Mouse (Mus musculus) midbrain, embryonic 14.5 days (tissue): Measurements from ENCODE around the gene Olfr102. TPM values are rescaled to one million over a fixed set of nuclear protein-coding genes. Genes with fewer than 3 reads are reported as not detected.

Source experiments
- ATAC-seq: fragments of 200-750 bp; cut with Nextera tagmentation; 2 replicates; pipeline ENCODE4 v1.8.0; 2017; ENCODE audit warnings: moderate number of reproducible peaks, moderate library complexity; ENCODE audit not compliant: low FRiP score, low TSS enrichment
- DNase-seq: peaks from one replicate; pipeline ENCODE4 v3.0.0-alpha.2; 2015
- H3K27ac ChIP-seq: fragments of 300-500 bp; sonication (generic); replicated peaks from 2 replicates; pipeline ENCODE4 v1.5.1; 2014; ENCODE audit warnings: mild to moderate bottlenecking, low read depth, low read length, moderate library complexity
- H3K27me3 ChIP-seq: fragments of 300-500 bp; sonication (generic); 2 replicates; pipeline ENCODE4 v1.6.1; 2014; ENCODE audit warnings: low read length, control low read depth, mixed read lengths; ENCODE audit not compliant: control insufficient read depth, insufficient read depth
- H3K36me3 ChIP-seq: fragments of 300-500 bp; sonication (generic); 2 replicates; pipeline ENCODE4 v1.6.1; 2014; ENCODE audit warnings: low read length, control low read depth; ENCODE audit not compliant: control insufficient read depth, insufficient read depth
- H3K4me1 ChIP-seq: fragments of 300-500 bp; sonication (generic); 2 replicates; pipeline ENCODE4 v1.6.1; 2014; ENCODE audit warnings: mild to moderate bottlenecking, antibody characterized with exemption, low read length, control low read depth; ENCODE audit not compliant: control insufficient read depth, insufficient read depth
- H3K4me2 ChIP-seq: fragments of 300-500 bp; sonication (generic); 2 replicates; pipeline ENCODE4 v1.6.1; 2014; ENCODE audit warnings: mild to moderate bottlenecking, low read length, moderate library complexity
- H3K4me3 ChIP-seq: fragments of 300-500 bp; sonication (generic); replicated peaks from 2 replicates; pipeline ENCODE4 v1.5.1; 2014; ENCODE audit warnings: low read depth, low read length
- H3K9ac ChIP-seq: fragments of 300-500 bp; sonication (generic); replicated peaks from 2 replicates; pipeline ENCODE4 v1.6.1; 2014; ENCODE audit warnings: mild to moderate bottlenecking, low read length, moderate library complexity
- H3K9me3 ChIP-seq: fragments of 300-500 bp; sonication (generic); 2 replicates; pipeline ENCODE4 v1.6.1; 2016; ENCODE audit warnings: low read length, control low read depth, mixed read lengths; ENCODE audit not compliant: control insufficient read depth
- WGBS: fragments of 180-500 bp; shearing (Covaris S2); extraction: QIAGEN DNeasy Blood & Tissue Kit; methylation state at CpG from one replicate; pipeline ENCODE4 v1.1.7; 2014; 5-methylcytosine and 5-hydroxymethylcytosine counted together
- polyA plus RNA-seq: library from polyadenylated mRNA; unstranded; fragments of >200 nt; fragmentation: Nextera tagmentation; extraction: Ambion mirVana; gene quantifications from 2 replicates; pipeline ENCODE4 v1.2.1, GENCODE M21; 2014

Gene Olfr102
- polyA plus RNA-seq, 1 experiment from 2014 or later: not detected

DNA sequence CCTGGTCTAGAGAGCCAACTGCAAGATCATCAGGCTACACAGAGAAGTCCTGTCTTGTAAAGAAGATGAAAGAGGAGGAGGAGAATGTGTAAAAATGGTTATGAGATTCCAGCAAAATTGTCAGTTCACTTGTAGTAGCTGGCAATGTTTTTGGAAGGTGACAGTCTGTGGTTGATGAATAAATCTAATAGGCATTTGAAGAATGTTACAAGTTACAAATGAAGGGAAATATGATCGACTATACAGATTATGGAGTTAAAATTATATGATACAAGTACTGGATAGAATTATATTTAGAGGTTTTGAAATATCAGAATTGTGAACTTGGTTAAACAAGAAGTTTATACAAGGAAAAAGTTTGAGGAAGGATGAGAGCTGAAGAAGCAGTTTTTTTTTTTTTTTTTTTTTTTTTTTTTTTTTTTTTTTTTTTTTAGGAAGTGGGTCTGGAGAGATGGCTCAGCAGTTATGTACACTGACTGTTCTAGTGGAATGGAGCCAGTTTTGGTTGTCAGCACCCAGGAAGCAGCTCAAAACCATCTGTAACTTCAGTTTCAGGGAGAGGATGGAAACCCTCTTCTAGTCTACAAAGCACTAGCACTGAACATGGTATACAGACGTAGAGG, 41.1 kb downstream of the Olfr102 start:
- no peak overlapping the region for H3K27ac ChIP-seq
- DNase-seq (no peak), ATAC-seq (no peak)
- no peaks in the 10 kb centered on the region for H3K9me3 ChIP-seq
- H3K4me1 ChIP-seq: no peaks in the 10 kb centered on the region
- no peak overlapping the region for H3K4me3 ChIP-seq
- H3K36me3 ChIP-seq: no peaks in the 10 kb centered on the region
- 86% methylated on average over 2 of the region's 2 CpGs for WGBS
- no peaks in the 10 kb centered on the region for H3K27me3 ChIP-seq
- no peak overlapping the region for H3K9ac ChIP-seq
- no peak overlapping the region for H3K4me2 ChIP-seq

DNA sequence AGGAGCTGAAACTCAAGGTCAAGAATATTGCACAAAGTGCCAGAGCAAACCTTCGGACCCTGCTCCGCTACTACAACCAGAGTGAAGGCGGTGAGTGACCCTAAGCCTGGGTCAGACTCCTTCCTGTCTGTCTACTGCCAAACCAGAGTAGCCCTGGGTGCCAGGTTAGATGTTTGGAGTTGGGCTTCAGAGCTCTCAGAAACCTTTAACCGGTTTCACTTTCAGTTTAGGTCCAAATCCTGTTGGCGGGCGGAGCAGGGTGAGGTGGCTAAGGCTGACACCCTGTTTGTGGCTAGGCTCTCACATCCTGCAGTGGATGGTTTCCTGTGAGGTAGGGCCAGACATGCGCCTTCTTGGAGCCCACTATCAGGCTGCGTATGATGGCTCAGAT, 46.2 kb downstream of the Olfr102 start:
- no peaks in the 10 kb centered on the region for H3K36me3 ChIP-seq
- H3K27me3 ChIP-seq: no peaks in the 10 kb centered on the region
- peak; percentile 6 for DNase-seq
- no peaks in the 10 kb centered on the region for H3K9me3 ChIP-seq
- 68% methylated on average over 8 of the region's 8 CpGs for WGBS
- H3K4me2 ChIP-seq: peak overlapping the region; percentile 94
- H3K4me3 ChIP-seq: peak overlapping the region; percentile 48
- no peaks in the 10 kb centered on the region; the same call in 1 of the 2 replicates for H3K4me1 ChIP-seq
- H3K9ac ChIP-seq: peak overlapping the region; percentile 50; the same call in 1 of the 2 replicates
- ATAC-seq: no peak
- H3K27ac ChIP-seq: no peak overlapping the region

DNA sequence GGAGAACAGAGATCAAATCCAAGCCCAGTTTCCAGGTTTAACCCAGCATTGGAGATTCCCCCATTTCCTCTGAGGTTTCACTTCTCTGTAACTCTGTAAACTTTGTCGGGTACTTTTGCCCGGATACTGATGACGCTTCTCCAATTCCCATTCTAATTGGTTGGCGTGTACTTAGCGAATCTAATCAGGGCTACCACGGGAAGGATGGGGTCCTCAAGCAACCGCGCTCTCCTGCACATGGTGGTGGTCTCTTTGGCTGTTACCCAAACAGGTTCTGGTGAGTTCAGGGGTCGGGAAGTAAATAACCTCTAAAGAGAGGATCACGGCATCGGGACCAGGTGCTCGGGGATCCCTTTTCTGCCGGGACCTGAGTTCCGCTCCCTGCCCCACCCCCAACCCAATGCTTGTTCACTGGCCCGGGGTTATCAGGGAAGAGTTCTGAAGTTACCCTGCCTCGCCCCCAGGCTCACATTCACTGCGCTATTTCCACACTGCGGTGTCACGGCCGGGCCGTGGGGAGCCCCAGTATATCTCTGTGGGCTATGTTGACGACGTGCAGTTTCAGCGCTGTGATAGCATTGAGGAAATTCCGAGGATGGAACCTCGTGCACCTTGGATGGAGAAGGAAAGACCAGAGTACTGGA, 46.7 kb downstream of the Olfr102 start, which contains the start of gene H2-M3:
TSS of gene H2-M3 (plus strand) at position 163 of the 644 bp plus-strand sequence.
- Histone ChIP-seq H3K36me3 (no peaks in the 10 kb centered on the region), H3K9ac (peak within 1 kb of the TSS; percentile 50; the same call in 1 of the 2 replicates), H3K4me1 (no peaks in the 10 kb centered on the region; the same call in 1 of the 2 replicates), H3K27ac (no peak within 1 kb of the TSS), H3K4me3 (peak within 1 kb of the TSS; percentile 48), H3K4me2 (peak within 1 kb of the TSS; percentile 94), H3K27me3 (no peaks in the 10 kb centered on the region), H3K9me3 (no peaks in the 10 kb centered on the region)
- DNase-seq: peak; percentile 93
- peak; percentile 96 for ATAC-seq
- WGBS: 3% methylated on average over 26 of the region's 26 CpGs

DNA sequence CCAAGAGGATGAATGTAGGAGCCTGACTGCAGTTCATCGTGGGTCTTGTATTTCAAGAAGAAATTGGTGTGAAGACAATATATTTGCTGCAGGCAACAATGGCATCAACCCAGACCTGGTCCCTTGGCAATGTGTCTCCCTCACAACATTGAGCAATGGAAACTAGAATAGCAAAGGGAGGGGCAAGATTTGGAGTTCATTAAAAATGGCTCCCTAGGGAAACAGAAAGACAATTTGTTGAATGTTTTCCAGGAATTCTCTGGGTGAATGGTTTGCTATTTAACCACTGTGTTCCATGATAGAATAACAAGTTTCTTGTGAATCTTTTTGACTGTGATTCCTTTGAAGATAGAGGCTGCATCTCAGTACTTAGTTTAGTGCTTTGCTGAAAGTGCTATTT, 53.2 kb downstream of the Olfr102 start, which contains the start of gene Olfr98:
TSS of gene Olfr98 (minus strand) at position 124 of the 400 bp plus-strand sequence.
- Histone ChIP-seq H3K4me1 (no peaks in the 10 kb centered on the region), H3K36me3 (no peaks in the 10 kb centered on the region), H3K9me3 (no peaks in the 10 kb centered on the region), H3K27ac (no peak within 1 kb of the TSS), H3K4me3 (no peak within 1 kb of the TSS), H3K27me3 (no peaks in the 10 kb centered on the region), H3K4me2 (no peak within 1 kb of the TSS), H3K9ac (no peak within 1 kb of the TSS)
- ATAC-seq (no peak), DNase-seq (no peak)
- WGBS: 86% methylated on average over 1 of the region's 1 CpGs

Other genes starting within 250 kb of the Olfr102 start
- not detected in 2 replicates for gene Olfr90, start 228.6 kb downstream of the Olfr102 start, polyA plus RNA-seq
- gene Olfr91, start 218.8 kb downstream of the Olfr102 start, polyA plus RNA-seq: not detected in 2 replicates
- not detected in 2 replicates for gene Olfr92, start 197.0 kb downstream of the Olfr102 start, polyA plus RNA-seq
- not detected in 2 replicates for gene Olfr93, start 155.6 kb downstream of the Olfr102 start, polyA plus RNA-seq
- not detected in 2 replicates for gene Ubd, start 123.2 kb downstream of the Olfr102 start, polyA plus RNA-seq
- gene Olfr94, start 116.1 kb downstream of the Olfr102 start, polyA plus RNA-seq: not detected in 2 replicates
- not detected in 2 replicates for gene Olfr95, start 103.9 kb downstream of the Olfr102 start, polyA plus RNA-seq
- not detected in 2 replicates for gene Olfr96, start 96.9 kb downstream of the Olfr102 start, polyA plus RNA-seq
- not detected in 2 replicates for gene Olfr97, start 79.7 kb downstream of the Olfr102 start, polyA plus RNA-seq
- not detected in 2 replicates for gene Olfr98, start 53.3 kb downstream of the Olfr102 start, polyA plus RNA-seq
- gene H2-M3, start 46.8 kb downstream of the Olfr102 start, polyA plus RNA-seq: 0.80 and 1.1 TPM in 2 replicates
- gene Olfr99, start 33.6 kb downstream of the Olfr102 start, polyA plus RNA-seq: not detected in 2 replicates
- not detected in 2 replicates for gene Olfr101, start 12.7 kb downstream of the Olfr102 start, polyA plus RNA-seq
- gene Olfr103, start 22.6 kb upstream of the Olfr102 start, polyA plus RNA-seq: not detected in 2 replicates
- gene Olfr104-ps, start 42.5 kb upstream of the Olfr102 start, polyA plus RNA-seq: not detected in 2 replicates
- gene Olfr105-ps, start 62.0 kb upstream of the Olfr102 start, polyA plus RNA-seq: not detected in 2 replicates
- not detected in 2 replicates for gene Olfr106-ps, start 73.3 kb upstream of the Olfr102 start, polyA plus RNA-seq
- not detected in 2 replicates for gene Olfr107, start 82.2 kb upstream of the Olfr102 start, polyA plus RNA-seq
- not detected in 2 replicates for gene Olfr108, start 128.4 kb upstream of the Olfr102 start, polyA plus RNA-seq
- not detected in 2 replicates for gene Olfr109, start 141.9 kb upstream of the Olfr102 start, polyA plus RNA-seq
- gene H2-M2, start 166.5 kb upstream of the Olfr102 start, polyA plus RNA-seq: not detected in 2 replicates
- not detected in 2 replicates for gene Olfr110, start 175.4 kb upstream of the Olfr102 start, polyA plus RNA-seq
- gene Olfr111, start 191.0 kb upstream of the Olfr102 start, polyA plus RNA-seq: not detected in 2 replicates